ENCODE assay signal across 15 mouse cellular contexts in genomic region chr12:109925866-109926265, GRCm38 (mm10).
"Had no signal": no experiment of that assay in that cellular context is flagged by ENCODE, and none has a peak within 500 bp of the region (broad histone marks: within the 10 kb centered on the region; RNA-seq: fewer than 3 reads in every experiment).

No protein-coding gene starts in this region.

- H3K27me3 ChIP-seq: limb, embryonic 12.5 days; liver, embryonic 13.5 days; lung, embryonic 15.5 days; midbrain, embryonic 15.5 days; stomach, embryonic 15.5 days had no signal

- H3K4me3 ChIP-seq: layer of hippocampus, adult 2 months; limb, embryonic 12.5 days; liver, embryonic 13.5 days; lung, embryonic 15.5 days; megakaryocyte, embryonic 14.5 days; midbrain, embryonic 15.5 days; stomach, embryonic 15.5 days had no signal

- H3K36me3 ChIP-seq: limb, embryonic 12.5 days; liver, embryonic 13.5 days; lung, embryonic 15.5 days; midbrain, embryonic 15.5 days; stomach, embryonic 15.5 days had no signal

- DNase-seq: kidney, adult 18-20 months; kidney, postnatal 4 days; liver; liver, embryonic 13.5 days; liver, postnatal 0 days; lung, postnatal 14 days; thymus, postnatal 36 days had no signal

- H3K4me1 ChIP-seq: liver, embryonic 13.5 days; lung, embryonic 15.5 days; megakaryocyte, embryonic 14.5 days; midbrain, embryonic 15.5 days; stomach, embryonic 15.5 days had no signal

- H3K27ac ChIP-seq: layer of hippocampus, adult 2 months; limb, embryonic 12.5 days; liver, embryonic 13.5 days; lung, embryonic 15.5 days; macrophage; midbrain, embryonic 15.5 days; stomach, embryonic 15.5 days had no signal

- ATAC-seq: liver, postnatal 0 days; midbrain, embryonic 15.5 days had no signal

- H3K4me2 ChIP-seq: limb, embryonic 12.5 days; liver, embryonic 13.5 days; lung, embryonic 15.5 days; midbrain, embryonic 11.5 days; midbrain, embryonic 15.5 days; stomach, embryonic 15.5 days had no signal

- H3K9me3 ChIP-seq: limb, embryonic 12.5 days; liver, embryonic 13.5 days; lung, embryonic 15.5 days; megakaryocyte, embryonic 14.5 days; midbrain, embryonic 15.5 days; stomach, embryonic 15.5 days had no signal

- H3K9ac ChIP-seq: limb, embryonic 12.5 days; liver, embryonic 13.5 days; liver, postnatal 0 days; lung, embryonic 15.5 days; midbrain, embryonic 15.5 days; stomach, embryonic 15.5 days had no signal
